Mouse (Mus musculus) left cerebral cortex, postnatal 10 days (tissue): ENCODE results near the gene Gm21188. TPM values are rescaled to one million over a fixed set of nuclear protein-coding genes. Genes with fewer than 3 reads are reported as not detected.

Source experiments
- total RNA-seq, 2 experiments: library from RNA; stranded (reverse); gene quantifications; 2 replicates each; pipeline ENCODE4 v1.2.3; 2021

The Gm21188 gene
- total RNA-seq, 2 experiments from 2014 or later = not detected

Other genes starting within 250 kb of the Gm21188 start
- not detected for gene AF067063, start 222.0 kb downstream of the Gm21188 start, total RNA-seq
- gene D13Ertd608e, start 216.2 kb downstream of the Gm21188 start, total RNA-seq = not detected
- gene Tcstv1, start 157.4 kb downstream of the Gm21188 start, total RNA-seq = not detected
- gene Gm21761, start 122.9 kb downstream of the Gm21188 start, total RNA-seq = not detected
- gene B020031M17Rik, start 101.4 kb downstream of the Gm21188 start, total RNA-seq = not detected
- not detected for gene Gm36079, start 25.2 kb downstream of the Gm21188 start, total RNA-seq
- gene Gm20767, start 88.1 kb upstream of the Gm21188 start, total RNA-seq = not detected
- gene Gm21818, start 120.2 kb upstream of the Gm21188 start, total RNA-seq = not detected
- gene Gm21762, start 163.8 kb upstream of the Gm21188 start, total RNA-seq = not detected
- not detected for gene Gm21731, start 186.9 kb upstream of the Gm21188 start, total RNA-seq
- gene AF067061, start 210.9 kb upstream of the Gm21188 start, total RNA-seq = not detected
- not detected for gene BC147527, start 248.2 kb upstream of the Gm21188 start, total RNA-seq